Mouse (Mus musculus) G1E (cell line): ENCODE results near the gene Papss1. TPM values are rescaled to one million over a fixed set of nuclear protein-coding genes. Genes with fewer than 3 reads are reported as not detected.

Source experiments
- ATAC-seq: 2 replicates; pipeline ENCODE4 v1.8.0; 2016; ENCODE audit warnings: mild to moderate bottlenecking; ENCODE audit not compliant: insufficient number of reproducible peaks, poor library complexity, low FRiP score, severe bottlenecking; ENCODE audit errors: extremely low read depth
- DNase-seq: peaks from one replicate; pipeline ENCODE4 v3.0.0; 2012; ENCODE audit warnings: low spot score
- H3K27me3 ChIP-seq: 2 replicates; pipeline ENCODE4 v1.6.1; 2012; ENCODE audit warnings: mild to moderate bottlenecking, low read length, inconsistent platforms; ENCODE audit not compliant: insufficient read depth
- H3K36me3 ChIP-seq: replicated peaks from 2 replicates; pipeline ENCODE3; 2012; ENCODE audit warnings: mild to moderate bottlenecking, inconsistent platforms
- H3K4me1 ChIP-seq: 2 replicates; pipeline ENCODE4 v1.6.1; 2012; ENCODE audit warnings: low read depth, low read length, inconsistent platforms, mixed read lengths; ENCODE audit not compliant: insufficient read depth
- H3K4me3 ChIP-seq: 2 replicates; pipeline ENCODE4 v1.5.1; 2012; ENCODE audit warnings: low read depth, mild to moderate bottlenecking, inconsistent platforms, low read length, moderate library complexity, mixed read lengths
- H3K9me3 ChIP-seq: replicated peaks from 2 replicates; pipeline ENCODE4 v1.6.1; 2012; ENCODE audit warnings: inconsistent platforms
- CTCF ChIP-seq: IDR thresholded peaks from 2 replicates; pipeline ENCODE4 v1.5.1; 2012; ENCODE audit warnings: low read depth, low read length, inconsistent platforms, mixed read lengths
- GATA1 ChIP-seq: IDR thresholded peaks from 2 replicates; pipeline ENCODE4 v1.6.1; 2012; ENCODE audit warnings: borderline replicate concordance, low read length, inconsistent platforms, mixed read lengths
- GATA2 ChIP-seq: IDR thresholded peaks from 2 replicates; pipeline ENCODE4 v1.6.1; 2012; ENCODE audit warnings: low read depth, low read length, inconsistent platforms, borderline replicate concordance
- POLR2AphosphoS5 ChIP-seq: IDR thresholded peaks from 2 replicates; pipeline ENCODE4 v1.6.1; 2012; ENCODE audit warnings: low read depth, low read length, inconsistent platforms; ENCODE audit not compliant: insufficient replicate concordance
- TAL1 ChIP-seq: conservative IDR thresholded peaks from 2 replicates; pipeline ENCODE4 v1.6.1; 2012; ENCODE audit warnings: low read depth, low read length, inconsistent platforms, mixed read lengths
- polyA plus RNA-seq: library from polyadenylated mRNA; stranded (reverse); fragments of >175 nt; gene quantifications from 2 replicates; pipeline ENCODE4 v1.2.3, GENCODE M21; 2012
- total RNA-seq, 2 experiments: library from RNA; stranded (forward) in 1 of 2; stranded (reverse) in 1 of 2; fragments of 200-1000 nt in 1 of 2; fragments of >200 nt in 1 of 2; fragmentation: Nextera tagmentation in 1 of 2; gene quantifications; 2 replicates each; pipeline ENCODE4 v1.2.3; 2014 to 2017

Papss1 gene
- total and polyA plus RNA-seq, 3 experiments: 28.2 to 47.7 (median 33.4) TPM

DNA sequence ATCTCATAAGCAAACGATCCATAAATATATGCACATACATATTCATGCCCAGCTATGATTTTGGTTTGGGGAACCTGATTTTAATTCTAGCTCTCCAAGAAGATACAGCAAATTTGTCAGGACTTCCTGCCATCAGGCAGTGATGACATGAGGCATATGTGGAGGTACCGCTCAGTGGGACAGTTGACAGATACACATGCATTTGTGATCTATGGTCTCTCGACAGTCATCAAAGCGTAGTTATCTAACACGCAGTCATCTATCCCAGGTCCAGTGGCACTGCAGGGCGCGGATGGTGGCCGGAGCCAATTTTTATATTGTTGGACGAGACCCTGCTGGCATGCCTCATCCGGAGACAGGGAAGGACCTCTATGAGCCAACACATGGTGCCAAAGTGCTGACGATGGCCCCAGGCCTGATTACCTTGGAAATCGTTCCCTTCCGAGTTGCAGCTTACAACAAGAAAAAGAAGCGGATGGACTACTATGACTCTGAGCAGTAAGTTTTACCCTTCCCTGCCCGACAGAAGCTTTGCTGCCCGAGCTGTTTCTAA, 66.8 kb downstream of the Papss1 start:
- H3K36me3 ChIP-seq: peaks cover 80% of the 10 kb centered on the region
- H3K27me3 ChIP-seq: no peaks in the 10 kb centered on the region
- TF ChIP-seq POLR2AphosphoS5: no peak
- TF ChIP-seq GATA1: no peak
- no peak for TF ChIP-seq GATA2
- no peak for TF ChIP-seq TAL1
- TF ChIP-seq CTCF: no peak
- H3K9me3 ChIP-seq: no peaks in the 10 kb centered on the region
- H3K4me3 ChIP-seq: no peak overlapping the region
- H3K4me1 ChIP-seq: no peaks in the 10 kb centered on the region
- DNase-seq (no peak), ATAC-seq (no peak)

DNA sequence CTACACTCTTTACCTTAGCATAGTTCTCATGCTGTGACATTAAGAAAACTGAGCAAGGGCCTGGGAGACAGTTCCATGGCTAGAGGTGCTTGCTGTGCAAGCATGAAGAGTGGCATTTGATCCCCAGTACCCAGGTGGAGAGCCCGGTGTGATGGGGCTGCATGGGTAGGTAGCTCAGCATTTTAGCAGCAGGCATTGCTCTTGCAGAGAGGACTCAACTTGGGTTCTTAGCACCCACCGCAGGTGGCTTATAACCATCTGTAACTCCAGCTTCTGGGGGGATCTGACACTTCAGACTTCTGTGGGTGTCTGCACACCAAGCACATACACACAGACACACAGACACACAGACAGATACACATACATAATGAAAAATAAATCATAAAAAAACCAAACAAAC, 69.5 kb downstream of the Papss1 start:
- TF ChIP-seq GATA1: no peak
- TF ChIP-seq GATA2: no peak
- ATAC-seq (no peak), DNase-seq (no peak)
- Histone ChIP-seq H3K27me3 (no peaks in the 10 kb centered on the region), H3K4me1 (no peaks in the 10 kb centered on the region), H3K9me3 (no peaks in the 10 kb centered on the region), H3K4me3 (no peak overlapping the region), H3K36me3 (peaks cover 79% of the 10 kb centered on the region)

DNA sequence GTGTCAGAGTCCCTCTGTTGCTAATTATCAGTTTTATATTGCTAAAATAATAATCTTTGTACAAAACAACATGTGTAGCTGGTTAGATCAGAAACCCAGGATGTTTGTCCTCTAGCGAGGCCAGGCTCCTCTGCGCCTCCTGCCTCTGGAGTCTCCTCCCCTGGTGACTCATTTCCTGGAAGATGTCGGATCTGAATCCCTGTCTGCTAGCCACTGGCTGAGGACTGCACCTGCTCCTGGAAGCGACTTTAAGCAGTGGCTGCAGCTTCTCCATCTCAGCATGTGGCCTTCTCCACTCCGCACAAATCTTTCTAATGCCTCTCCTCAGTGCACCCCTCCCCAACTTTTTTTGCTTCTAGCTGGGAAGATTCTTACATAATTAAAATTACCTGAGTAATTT, 71.6 kb downstream of the Papss1 start:
- no peaks in the 10 kb centered on the region for H3K27me3 ChIP-seq
- DNase-seq (no peak), ATAC-seq (no peak)
- H3K9me3 ChIP-seq: no peaks in the 10 kb centered on the region
- no peaks in the 10 kb centered on the region for H3K4me1 ChIP-seq
- TF ChIP-seq GATA1 (no peak), GATA2 (no peak), CTCF (no peak), POLR2AphosphoS5 (no peak), TAL1 (no peak)
- H3K4me3 ChIP-seq: no peak overlapping the region
- peaks cover 79% of the 10 kb centered on the region for H3K36me3 ChIP-seq

DNA sequence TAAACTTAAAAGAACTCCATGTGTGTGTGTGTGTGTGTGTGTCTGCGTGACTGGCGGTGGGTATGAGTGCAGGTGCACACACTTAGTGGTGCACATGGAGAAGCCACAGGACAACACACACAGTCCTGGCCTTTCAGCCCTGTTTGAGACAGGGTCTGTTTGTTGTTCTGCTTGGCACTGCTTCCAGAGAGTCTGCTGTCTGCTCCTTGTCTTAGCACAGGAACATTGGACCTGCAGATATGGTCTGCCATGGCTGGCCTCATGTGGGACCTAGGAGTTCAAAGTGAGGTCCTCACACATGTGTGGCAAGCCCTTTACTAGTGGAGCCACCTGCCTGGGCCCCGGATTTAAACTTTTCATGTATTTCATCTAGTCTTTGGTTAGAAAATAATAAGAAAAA, 72.4 kb downstream of the Papss1 start:
- Histone ChIP-seq H3K4me3 (no peak overlapping the region), H3K9me3 (no peaks in the 10 kb centered on the region), H3K36me3 (peaks cover 77% of the 10 kb centered on the region), H3K27me3 (no peaks in the 10 kb centered on the region), H3K4me1 (no peaks in the 10 kb centered on the region)
- DNase-seq (no peak), ATAC-seq (no peak)
- TF ChIP-seq POLR2AphosphoS5: no peak
- no peak for TF ChIP-seq CTCF
- no peak for TF ChIP-seq GATA1
- TF ChIP-seq GATA2: no peak
- no peak for TF ChIP-seq TAL1

DNA sequence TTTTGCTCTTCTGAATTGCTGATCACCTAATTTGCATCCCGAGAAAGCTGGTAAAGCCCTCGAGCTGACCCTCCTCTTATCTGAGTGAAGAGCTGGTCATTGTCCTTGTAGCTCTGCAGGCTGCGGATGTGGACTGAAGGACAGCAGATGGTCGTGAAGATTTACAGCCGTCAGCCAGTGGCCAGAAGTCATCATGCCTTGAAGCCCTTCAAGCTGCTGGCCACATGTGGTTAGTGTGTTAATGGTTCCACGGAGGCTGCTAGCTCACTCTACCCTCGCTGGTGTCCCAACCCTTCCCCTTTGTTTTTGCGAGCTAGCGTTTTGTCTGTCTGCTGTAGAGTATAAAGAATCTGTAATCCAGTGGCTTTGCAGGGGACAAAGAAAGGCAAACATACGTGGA, 73.1 kb downstream of the Papss1 start:
- no peak for TF ChIP-seq GATA2
- TF ChIP-seq GATA1: no peak
- no peak for TF ChIP-seq TAL1
- no peak for TF ChIP-seq CTCF
- no peak for TF ChIP-seq POLR2AphosphoS5
- no peak for ATAC-seq
- Histone ChIP-seq H3K36me3 (peaks cover 77% of the 10 kb centered on the region), H3K27me3 (no peaks in the 10 kb centered on the region), H3K4me1 (no peaks in the 10 kb centered on the region), H3K4me3 (no peak overlapping the region), H3K9me3 (no peaks in the 10 kb centered on the region)
- no peak for DNase-seq

DNA sequence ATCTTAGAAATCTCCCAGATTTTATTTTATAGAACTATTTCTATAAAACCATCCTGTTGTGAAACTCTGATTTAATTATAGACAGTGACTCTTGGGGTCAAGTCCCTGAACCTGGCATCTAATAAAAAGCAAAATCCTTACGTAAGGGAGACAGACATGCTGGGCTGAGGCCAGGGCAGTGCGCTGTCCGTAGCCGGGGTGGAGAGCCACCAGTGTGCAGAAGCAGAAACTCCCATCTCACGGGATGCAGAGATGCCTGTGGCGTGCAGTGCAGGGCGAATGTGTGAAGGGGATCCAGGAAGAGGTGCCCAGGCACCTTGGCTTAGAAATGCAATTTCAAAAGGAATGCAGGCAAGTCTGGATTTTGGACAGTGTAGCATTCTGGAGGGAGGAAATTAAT, 73.6 kb downstream of the Papss1 start:
- ATAC-seq: no peak
- peaks cover 76% of the 10 kb centered on the region for H3K36me3 ChIP-seq
- no peak for TF ChIP-seq GATA1
- TF ChIP-seq GATA2: no peak
- H3K4me3 ChIP-seq: no peak overlapping the region
- H3K4me1 ChIP-seq: no peaks in the 10 kb centered on the region
- DNase-seq: no peak
- H3K9me3 ChIP-seq: no peaks in the 10 kb centered on the region
- no peaks in the 10 kb centered on the region for H3K27me3 ChIP-seq

DNA sequence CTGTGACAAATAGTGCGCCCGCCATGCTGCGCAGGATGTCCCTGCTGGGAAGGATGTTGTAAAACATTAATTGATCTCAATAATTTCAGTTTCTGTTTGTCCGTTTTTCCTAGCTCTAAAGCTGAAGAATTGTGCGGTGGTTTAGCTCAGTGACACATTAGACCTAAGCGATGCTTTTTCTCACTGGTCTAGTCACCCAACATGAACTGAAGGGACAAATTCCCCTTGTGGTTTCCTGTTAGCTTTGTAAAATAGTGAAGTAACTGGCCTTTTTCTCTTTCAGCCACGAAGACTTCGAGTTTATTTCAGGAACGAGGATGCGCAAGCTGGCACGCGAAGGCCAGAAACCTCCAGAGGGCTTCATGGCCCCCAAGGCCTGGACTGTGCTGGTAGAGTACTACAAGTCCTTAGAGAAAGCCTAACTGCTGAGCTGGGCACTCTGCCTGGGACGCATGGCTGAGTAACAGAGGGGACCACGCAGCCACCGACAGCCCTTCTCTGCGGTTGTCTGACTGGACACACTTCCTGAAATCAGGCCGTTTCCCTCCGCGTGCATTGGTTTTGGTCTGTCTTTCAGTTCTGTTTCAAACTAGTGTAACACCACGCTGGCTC, 78.2 kb downstream of the Papss1 start:
- ATAC-seq: no peak
- H3K4me1 ChIP-seq: no peaks in the 10 kb centered on the region
- DNase-seq: no peak
- no peak overlapping the region for H3K4me3 ChIP-seq
- H3K27me3 ChIP-seq: no peaks in the 10 kb centered on the region
- TF ChIP-seq TAL1: no peak
- no peak for TF ChIP-seq POLR2AphosphoS5
- TF ChIP-seq GATA1: no peak
- TF ChIP-seq GATA2: no peak
- TF ChIP-seq CTCF: no peak
- H3K9me3 ChIP-seq: no peaks in the 10 kb centered on the region
- H3K36me3 ChIP-seq: peaks cover 51% of the 10 kb centered on the region
